Mouse (Mus musculus) hindbrain, embryonic 13.5 days (tissue): ENCODE measurements around the gene Hist2h2ab. TPM values are rescaled to one million over a fixed set of nuclear protein-coding genes. Genes with fewer than 3 reads are reported as not detected.
"Not testable (repeated sequence)": the region's sequence is repeated elsewhere in the genome, so short reads cannot be mapped to it uniquely, and the experiment has no call there.

Experiments
- ATAC-seq: fragments of 200-750 bp; cut with Nextera tagmentation; 2 replicates; pipeline ENCODE4 v1.8.0; 2017; ENCODE audit warnings: moderate TSS enrichment; ENCODE audit not compliant: low FRiP score
- H3K27ac ChIP-seq: fragments of 300-500 bp; sonication (generic); 2 replicates; pipeline ENCODE4 v1.5.1; 2015; ENCODE audit warnings: inconsistent platforms, mild to moderate bottlenecking, moderate library complexity
- H3K27me3 ChIP-seq: fragments of 300-500 bp; sonication (generic); 2 replicates; pipeline ENCODE4 v1.6.1; 2015; ENCODE audit warnings: mild to moderate bottlenecking, inconsistent platforms
- H3K36me3 ChIP-seq: fragments of 300-500 bp; sonication (generic); 2 replicates; pipeline ENCODE4 v1.6.1; 2015; ENCODE audit warnings: mild to moderate bottlenecking, inconsistent platforms
- H3K4me1 ChIP-seq: fragments of 300-500 bp; sonication (generic); replicated peaks from 2 replicates; pipeline ENCODE4 v1.6.1; 2015; ENCODE audit warnings: inconsistent platforms
- H3K4me2 ChIP-seq: fragments of 300-500 bp; sonication (generic); 2 replicates; pipeline ENCODE4 v1.6.1; 2015; ENCODE audit warnings: inconsistent platforms, mild to moderate bottlenecking, moderate library complexity
- H3K4me3 ChIP-seq: fragments of 300-500 bp; sonication (generic); 2 replicates; pipeline ENCODE4 v1.5.1; 2015; ENCODE audit warnings: mild to moderate bottlenecking, inconsistent platforms
- H3K9ac ChIP-seq: fragments of 300-500 bp; sonication (generic); 2 replicates; pipeline ENCODE4 v1.6.1; 2015; ENCODE audit warnings: mild to moderate bottlenecking, inconsistent platforms
- H3K9me3 ChIP-seq: fragments of 300-500 bp; sonication (generic); 2 replicates; pipeline ENCODE4 v1.6.1; 2016; ENCODE audit warnings: inconsistent platforms
- WGBS: fragments of 180-500 bp; shearing (Covaris S2); methylation state at CpG from one replicate; pipeline ENCODE4 v1.1.7; 2015; 5-methylcytosine and 5-hydroxymethylcytosine counted together
- polyA plus RNA-seq: library from polyadenylated mRNA; unstranded; fragments of >200 nt; fragmentation: Nextera tagmentation; extraction: Ambion mirVana; gene quantifications from 2 replicates; pipeline ENCODE4 v1.2.1, GENCODE M21; 2015

The Hist2h2ab gene
- 1.0 TPM in 1 of 2 replicates, not detected in the other for polyA plus RNA-seq

DNA sequence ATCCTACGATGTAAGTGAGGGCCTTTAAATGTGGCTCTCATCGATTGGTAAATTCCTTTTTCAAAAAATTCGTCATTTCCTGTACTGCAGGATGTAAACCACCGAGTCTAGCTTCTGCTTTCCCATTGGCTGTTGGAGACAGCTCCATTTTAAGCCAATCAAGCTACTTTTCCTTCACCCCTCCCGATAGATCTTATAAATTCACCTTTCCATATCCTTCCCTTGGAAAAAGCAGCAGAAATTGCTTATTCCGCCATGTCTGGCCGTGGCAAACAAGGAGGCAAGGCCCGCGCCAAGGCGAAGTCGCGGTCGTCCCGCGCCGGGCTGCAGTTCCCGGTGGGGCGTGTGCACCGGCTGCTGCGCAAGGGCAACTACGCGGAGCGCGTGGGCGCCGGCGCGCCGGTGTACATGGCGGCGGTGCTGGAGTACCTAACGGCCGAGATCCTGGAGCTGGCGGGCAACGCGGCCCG, at the start of gene Hist2h2ab, which contains the start of gene Bola1:
TSS of gene Hist2h2ab (plus strand) at position 205 of the 470 bp plus-strand sequence.
TSS of gene Bola1 (minus strand) at position 49 of the 470 bp plus-strand sequence.
- Histone ChIP-seq H3K36me3 (no peaks in the 10 kb centered on the region), H3K4me2 (peak within 1 kb of the TSS; percentile 86), H3K4me1 (peaks cover 41% of the 10 kb centered on the region), H3K4me3 (peak within 1 kb of the TSS; percentile 57), H3K9ac (peak within 1 kb of the TSS; percentile 82), H3K27me3 (0 out of 2 replicates have a peak, but pooled peaks cover 7% of the 10 kb centered on the region), H3K9me3 (no peaks in the 10 kb centered on the region), H3K27ac (peak within 1 kb of the TSS; percentile 98)
- peak; percentile 93 for ATAC-seq
- WGBS = under 1% methylated on average over 37 of the region's 37 CpGs

DNA sequence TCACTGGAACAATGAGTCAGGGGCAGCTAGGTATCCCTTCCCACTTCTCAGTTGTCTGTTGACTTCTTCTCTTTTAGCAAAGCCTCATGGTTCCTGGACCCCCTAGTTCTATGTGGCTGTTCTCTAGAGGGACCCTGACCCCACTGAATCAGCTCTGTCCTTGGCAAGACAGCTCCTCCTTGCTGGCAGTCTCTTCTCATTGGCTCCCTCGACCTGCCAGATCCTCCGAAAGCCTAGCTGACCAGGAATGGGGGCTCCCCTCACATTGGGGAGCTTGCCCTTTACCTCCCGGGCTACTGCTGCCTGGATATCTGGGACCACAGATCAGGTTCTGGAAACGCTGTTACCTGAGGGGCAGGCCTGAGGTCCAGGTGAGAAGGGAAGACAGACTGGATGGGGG, 49.4 kb upstream of the Hist2h2ab start:
- no peak overlapping the region for H3K4me2 ChIP-seq
- no peak overlapping the region for H3K27ac ChIP-seq
- ATAC-seq = no peak
- H3K27me3 ChIP-seq = no peaks in the 10 kb centered on the region
- WGBS = 92% methylated on average over 4 of the region's 4 CpGs
- H3K36me3 ChIP-seq = peaks cover 18% of the 10 kb centered on the region
- no peak overlapping the region for H3K4me3 ChIP-seq
- H3K9ac ChIP-seq = no peak overlapping the region
- peaks cover 41% of the 10 kb centered on the region for H3K4me1 ChIP-seq
- no peaks in the 10 kb centered on the region for H3K9me3 ChIP-seq

DNA sequence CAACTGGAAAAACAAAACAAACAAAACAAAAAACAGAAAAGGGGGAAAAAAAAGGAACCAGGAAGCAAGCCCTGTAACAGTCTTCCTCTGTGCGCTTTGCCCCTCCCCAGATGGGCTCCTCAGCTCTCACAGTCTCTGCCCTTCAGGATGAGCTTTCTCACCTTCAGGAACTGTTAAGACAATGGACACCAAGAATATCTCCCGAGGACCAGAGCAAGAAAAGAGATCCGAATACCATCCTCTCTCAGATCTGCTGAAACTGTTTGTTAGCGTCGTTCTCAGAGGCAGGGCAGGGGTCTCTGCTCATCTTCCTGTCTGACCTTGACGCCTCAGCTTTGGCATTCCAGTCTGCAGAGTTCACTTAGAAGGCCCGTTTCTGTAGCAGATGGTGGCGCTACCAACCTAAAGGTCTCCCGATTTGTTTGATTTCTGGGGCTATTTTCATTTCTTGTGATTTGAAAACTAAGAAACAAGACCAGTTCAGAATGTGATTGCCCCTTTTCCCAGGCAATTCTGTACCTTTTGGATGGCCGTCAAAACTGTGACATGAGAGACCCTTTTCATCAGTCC, 48.6 kb upstream of the Hist2h2ab start:
- Histone ChIP-seq H3K9me3 (no peaks in the 10 kb centered on the region), H3K4me1 (peaks cover 42% of the 10 kb centered on the region), H3K27me3 (no peaks in the 10 kb centered on the region), H3K4me2 (peak overlapping the region; percentile 99), H3K9ac (peak overlapping the region; percentile 91), H3K36me3 (peaks cover 24% of the 10 kb centered on the region), H3K4me3 (peak overlapping the region; percentile 92), H3K27ac (peak overlapping the region; percentile 97)
- WGBS = 70% methylated on average over 10 of the region's 10 CpGs
- no peak for ATAC-seq

DNA sequence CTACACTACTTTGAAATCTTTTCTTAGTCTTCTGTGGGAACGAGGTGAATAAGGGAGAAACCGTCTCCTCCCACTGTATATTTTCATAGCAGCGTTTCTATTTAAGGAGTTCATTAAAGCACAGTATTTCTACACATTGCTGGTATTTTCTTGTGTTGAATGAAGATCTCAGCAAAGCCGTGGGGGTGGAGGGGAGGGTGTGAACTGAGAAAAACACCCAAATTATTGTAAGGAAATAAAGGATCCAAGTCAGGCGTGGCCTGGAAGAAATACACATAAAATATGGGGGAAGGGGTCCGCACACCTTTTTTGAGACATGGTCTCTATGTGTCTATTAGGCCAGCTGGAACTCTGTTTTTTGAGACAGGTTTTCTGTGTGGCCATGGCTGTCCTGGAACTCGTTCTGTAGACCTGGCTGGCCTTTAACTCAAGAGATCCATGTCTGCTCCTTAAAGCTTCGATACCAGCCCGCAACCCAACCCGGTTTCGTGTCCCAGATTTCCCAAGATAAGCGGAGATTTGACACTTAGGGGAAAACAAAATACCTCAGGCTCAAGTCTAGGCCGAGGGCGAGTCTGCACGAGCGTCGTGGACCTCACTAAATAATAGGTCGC, 48.0 kb upstream of the Hist2h2ab start:
- H3K36me3 ChIP-seq = peaks cover 30% of the 10 kb centered on the region
- H3K4me3 ChIP-seq = peak overlapping the region; percentile 92
- H3K9me3 ChIP-seq = no peaks in the 10 kb centered on the region
- peak overlapping the region; percentile 99 for H3K4me2 ChIP-seq
- H3K27ac ChIP-seq = peak overlapping the region; percentile 97
- WGBS = 25% methylated on average over 18 of the region's 18 CpGs
- peak overlapping the region; percentile 91 for H3K9ac ChIP-seq
- peaks cover 42% of the 10 kb centered on the region for H3K4me1 ChIP-seq
- ATAC-seq = peak; percentile 22
- H3K27me3 ChIP-seq = no peaks in the 10 kb centered on the region

DNA sequence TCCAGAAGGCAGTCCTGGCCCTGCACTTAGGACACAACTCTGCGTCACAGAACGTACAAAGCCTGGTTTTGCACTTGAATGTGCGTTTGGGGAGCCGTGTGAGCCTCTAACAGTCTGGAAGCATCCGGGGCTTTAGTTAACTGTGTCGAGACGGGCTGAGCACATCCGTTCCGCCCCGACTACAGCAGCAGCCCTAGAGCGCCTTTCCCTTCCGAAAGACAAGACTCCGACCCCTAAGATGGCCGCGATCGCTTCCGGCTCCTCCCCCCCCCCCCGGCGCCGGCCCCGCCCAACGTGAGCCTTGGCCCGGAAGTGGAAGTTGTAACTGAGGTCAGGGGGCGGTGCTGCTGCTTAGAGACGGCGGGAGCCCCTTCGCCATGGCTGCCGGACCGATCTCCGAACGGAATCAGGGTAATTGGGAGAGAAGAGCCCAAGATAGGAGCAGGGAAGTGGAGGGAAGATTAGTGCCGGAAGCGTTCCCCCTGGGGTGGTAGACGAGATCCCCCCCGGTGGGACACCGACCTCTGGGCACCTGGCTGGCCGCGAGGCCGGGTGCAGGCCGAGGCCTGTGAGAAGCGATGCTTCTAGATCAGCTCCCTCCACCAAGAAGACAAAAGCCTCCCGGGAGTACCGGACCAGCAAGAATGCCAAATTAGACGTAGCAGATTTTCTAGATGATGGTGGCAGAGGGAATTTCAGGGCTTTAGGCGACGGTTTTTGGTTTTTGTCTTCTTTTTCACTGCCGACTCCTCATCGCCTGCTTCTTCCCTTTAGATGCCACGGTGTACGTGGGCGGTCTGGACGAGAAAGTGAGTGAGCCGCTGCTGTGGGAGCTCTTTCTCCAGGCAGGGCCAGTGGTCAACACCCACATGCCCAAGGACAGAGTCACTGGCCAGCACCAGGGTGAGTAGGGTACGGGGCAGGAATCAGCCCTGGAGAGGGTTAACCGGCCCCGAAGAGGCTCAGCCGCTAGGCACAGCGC, 47.2 kb upstream of the Hist2h2ab start, which contains the start of gene Sf3b4:
TSS of gene Sf3b4 (plus strand) at position 136 of the 982 bp plus-strand sequence.
- H3K9me3 ChIP-seq = no peaks in the 10 kb centered on the region
- under 1% methylated on average over 56 of the region's 58 CpGs for WGBS
- H3K4me3 ChIP-seq = peak within 1 kb of the TSS; percentile 92
- peaks cover 42% of the 10 kb centered on the region for H3K4me1 ChIP-seq
- no peaks in the 10 kb centered on the region for H3K27me3 ChIP-seq
- ATAC-seq = peak; percentile 94
- H3K9ac ChIP-seq = peak within 1 kb of the TSS; percentile 91
- peaks cover 34% of the 10 kb centered on the region for H3K36me3 ChIP-seq
- H3K4me2 ChIP-seq = peak within 1 kb of the TSS; percentile 99
- peak within 1 kb of the TSS; percentile 97 for H3K27ac ChIP-seq

DNA sequence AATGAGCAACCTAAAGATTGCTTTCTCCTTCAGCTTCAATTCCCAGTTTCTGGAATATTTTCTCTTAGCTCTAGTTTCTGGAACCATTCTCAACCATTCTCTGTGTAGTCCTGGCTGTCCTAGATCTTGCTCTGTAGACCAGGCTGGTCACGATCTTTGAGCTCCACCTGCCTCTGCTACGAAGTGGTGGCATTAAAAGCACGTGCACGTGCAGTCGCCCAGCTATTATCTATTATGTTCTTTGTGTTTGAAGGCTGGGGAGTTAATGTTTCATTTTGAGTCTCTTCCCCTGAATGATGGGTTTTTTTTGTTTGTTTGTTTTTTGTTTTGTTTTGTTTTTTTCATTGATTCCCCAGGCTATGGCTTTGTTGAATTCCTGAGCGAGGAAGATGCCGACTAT, 46.5 kb upstream of the Hist2h2ab start:
- no peak for ATAC-seq
- Histone ChIP-seq H3K4me1 (peaks cover 42% of the 10 kb centered on the region), H3K27ac (peak overlapping the region; percentile 97; the same call in 1 of the 2 replicates), H3K36me3 (peaks cover 39% of the 10 kb centered on the region), H3K4me2 (peak overlapping the region; percentile 99), H3K9ac (peak overlapping the region; percentile 91), H3K9me3 (no peaks in the 10 kb centered on the region), H3K4me3 (peak overlapping the region; percentile 92), H3K27me3 (no peaks in the 10 kb centered on the region)
- 36% methylated on average over 7 of the region's 7 CpGs for WGBS

DNA sequence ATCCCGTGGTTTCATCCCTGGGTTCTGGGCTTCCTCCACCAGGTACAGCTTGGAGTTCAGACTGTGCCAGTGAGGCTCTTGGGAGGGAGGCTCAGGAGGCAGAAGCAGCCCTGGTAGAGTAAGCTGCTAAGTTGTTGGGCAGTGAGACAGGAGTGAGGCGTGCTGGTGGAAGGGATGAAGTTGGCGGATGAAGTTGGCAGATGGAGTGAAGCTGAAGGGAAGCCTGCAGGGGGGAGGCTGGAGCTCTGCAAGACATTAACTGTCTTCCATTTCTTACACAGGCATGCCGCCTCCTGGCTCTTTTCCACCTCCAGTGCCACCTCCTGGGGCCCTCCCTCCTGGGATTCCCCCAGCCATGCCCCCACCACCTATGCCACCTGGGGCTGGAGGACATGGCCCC, 45.6 kb upstream of the Hist2h2ab start:
- peaks cover 42% of the 10 kb centered on the region for H3K4me1 ChIP-seq
- H3K27me3 ChIP-seq, H3K4me3 ChIP-seq, H3K9me3 ChIP-seq, H3K9ac ChIP-seq, H3K27ac ChIP-seq, ATAC-seq: not testable (repeated sequence)
- WGBS = 88% methylated on average over 4 of the region's 4 CpGs
- peak overlapping the region; percentile 27; the same call in 1 of the 2 replicates for H3K4me2 ChIP-seq
- peaks cover 44% of the 10 kb centered on the region for H3K36me3 ChIP-seq

DNA sequence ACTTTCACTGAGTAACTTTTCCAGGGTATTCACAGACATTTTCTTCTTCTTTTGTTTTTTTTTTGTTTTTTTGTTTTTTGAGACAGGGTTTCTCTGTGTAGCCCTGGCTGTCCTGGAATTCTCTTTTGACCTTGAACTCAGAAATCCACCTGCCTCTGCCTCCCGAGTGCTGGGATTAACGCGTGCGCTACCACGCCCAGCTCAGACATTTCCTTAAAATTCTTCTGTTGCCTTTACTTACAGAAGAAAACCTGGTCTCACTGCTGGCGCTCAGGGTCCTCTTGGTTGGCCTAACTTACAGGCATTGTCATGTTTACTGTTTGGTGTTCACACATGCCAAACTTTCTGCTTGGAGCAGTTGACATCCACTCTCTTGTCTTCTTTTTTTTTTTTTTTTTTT, 44.4 kb upstream of the Hist2h2ab start:
- no peak overlapping the region for H3K9ac ChIP-seq
- WGBS = 96% methylated on average over 6 of the region's 6 CpGs
- no peaks in the 10 kb centered on the region for H3K9me3 ChIP-seq
- H3K27me3 ChIP-seq = no peaks in the 10 kb centered on the region
- no peak overlapping the region for H3K4me2 ChIP-seq
- peaks cover 44% of the 10 kb centered on the region for H3K4me1 ChIP-seq
- no peak overlapping the region for H3K4me3 ChIP-seq
- no peak for ATAC-seq
- H3K36me3 ChIP-seq = peaks cover 48% of the 10 kb centered on the region
- H3K27ac ChIP-seq = no peak overlapping the region

DNA sequence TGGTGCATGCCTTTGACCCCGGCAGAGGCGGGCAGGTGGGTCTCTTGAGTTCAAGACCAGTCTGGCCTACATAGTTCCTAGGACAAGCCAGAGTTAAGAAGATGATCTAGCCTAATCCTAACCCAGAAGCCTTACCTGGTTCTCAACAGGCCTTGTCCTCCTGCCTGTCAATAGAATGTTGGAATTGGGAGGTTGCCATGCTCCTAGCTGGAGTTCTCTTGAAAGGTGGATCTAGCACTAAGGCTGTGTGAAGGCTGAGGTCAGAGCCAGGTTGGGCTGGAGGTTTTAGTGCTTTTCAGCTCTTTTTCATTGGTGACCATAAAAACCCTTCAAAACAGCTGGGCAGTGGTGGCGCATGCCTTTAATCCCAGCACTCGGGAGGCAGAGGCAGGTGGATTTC, 41.2 kb upstream of the Hist2h2ab start:
- H3K36me3 ChIP-seq = peaks cover 48% of the 10 kb centered on the region
- no peaks in the 10 kb centered on the region for H3K9me3 ChIP-seq
- H3K4me2 ChIP-seq = no peak overlapping the region
- 93% methylated on average over 4 of the region's 4 CpGs for WGBS
- no peak overlapping the region for H3K9ac ChIP-seq
- ATAC-seq = no peak
- H3K27ac ChIP-seq = no peak overlapping the region
- H3K4me1 ChIP-seq = peaks cover 48% of the 10 kb centered on the region
- no peaks in the 10 kb centered on the region for H3K27me3 ChIP-seq
- H3K4me3 ChIP-seq = no peak overlapping the region

DNA sequence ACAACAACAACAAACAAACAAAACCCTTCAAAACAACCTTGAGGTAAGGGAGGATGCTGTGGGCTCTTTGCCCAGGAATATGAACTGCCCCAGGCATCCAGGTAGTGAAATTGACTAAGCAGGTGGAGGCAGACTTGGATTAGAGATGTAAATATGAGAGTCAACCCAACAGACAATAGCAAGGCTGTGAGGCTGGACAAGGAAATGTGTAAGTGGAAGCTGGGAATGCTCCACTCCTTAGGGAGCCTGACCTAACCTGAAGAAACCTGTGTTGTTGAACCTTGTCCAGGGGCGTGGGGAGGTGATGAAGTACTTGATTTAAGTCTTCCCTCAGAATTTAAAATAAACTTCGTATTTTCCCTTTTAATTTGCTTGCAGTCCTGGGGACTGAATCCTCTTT, 40.8 kb upstream of the Hist2h2ab start:
- Histone ChIP-seq H3K4me3 (no peak overlapping the region), H3K27me3 (no peaks in the 10 kb centered on the region), H3K4me1 (peaks cover 48% of the 10 kb centered on the region), H3K4me2 (no peak overlapping the region), H3K9ac (no peak overlapping the region), H3K27ac (no peak overlapping the region), H3K9me3 (no peaks in the 10 kb centered on the region), H3K36me3 (peaks cover 47% of the 10 kb centered on the region)
- no peak for ATAC-seq
- 84% methylated on average over 2 of the region's 2 CpGs for WGBS

DNA sequence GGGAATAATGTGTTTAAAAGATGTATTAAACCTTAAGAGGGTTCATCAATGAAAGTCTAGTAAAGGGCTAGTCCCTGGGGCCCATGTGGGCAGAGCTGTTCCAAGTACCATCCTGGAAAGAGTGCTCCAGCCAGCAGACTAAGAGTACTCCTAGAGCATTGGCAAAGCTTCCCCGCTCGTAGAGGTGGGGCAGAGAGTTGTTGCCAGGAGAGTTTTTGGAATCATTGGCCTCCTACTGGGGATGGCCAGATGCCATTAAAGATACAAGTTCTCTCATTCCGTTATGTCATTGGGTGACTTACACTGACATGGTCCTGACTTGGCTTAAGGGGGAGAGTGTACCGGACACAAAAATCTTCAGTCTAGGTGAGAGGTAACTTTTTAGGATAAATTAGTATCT, 40.1 kb upstream of the Hist2h2ab start:
- Histone ChIP-seq H3K4me3 (no peak overlapping the region), H3K36me3 (peaks cover 41% of the 10 kb centered on the region), H3K9me3 (no peaks in the 10 kb centered on the region), H3K4me1 (peaks cover 45% of the 10 kb centered on the region), H3K27me3 (no peaks in the 10 kb centered on the region), H3K4me2 (no peak overlapping the region), H3K27ac (no peak overlapping the region), H3K9ac (no peak overlapping the region)
- 54% methylated on average over 4 of the region's 4 CpGs for WGBS
- no peak for ATAC-seq
